Mouse (Mus musculus): Measurements from ENCODE around the gene Pheta1. TPM values are rescaled to one million over a fixed set of nuclear protein-coding genes. Genes with fewer than 3 reads are reported as not detected.

Pheta1 gene
- total and polyA plus RNA-seq, 2 experiments from 2014 or later: 29.8 to 46.1 TPM

- peak overlapping the region; percentile 76 for H3K4me3 ChIP-seq (ENCODE audit: low read depth, low read length)
- no peaks in the 10 kb centered on the region for H3K36me3 ChIP-seq (ENCODE audit: insufficient read depth, low read length)
- peak overlapping the region; percentile 25 for H3K9ac ChIP-seq (replicated peaks; ENCODE audit: low read length, poor library complexity, severe bottlenecking)
- peak overlapping the region; percentile 94 for H3K4me2 ChIP-seq (ENCODE audit: low read depth, low read length, poor library complexity, severe bottlenecking)
- TF ChIP-seq CTCF (IDR thresholded peaks at IDR 0.05): no peak
- H3K4me1 ChIP-seq (ENCODE audit: insufficient read depth, low read length): peaks cover 14% of the 10 kb centered on the region
- ATAC-seq (ENCODE audit: low FRiP score) (no peak), DNase-seq (ENCODE audit: low spot score) (no peak)
- no peaks in the 10 kb centered on the region for H3K9me3 ChIP-seq (ENCODE audit: low read length)
- no peak overlapping the region for H3K27ac ChIP-seq (ENCODE audit: low read depth, low read length)
- 2% methylated on average over 46 of the region's 46 CpGs for WGBS
- H3K27me3 ChIP-seq (ENCODE audit: insufficient read depth, low read length): peaks cover 20% of the 10 kb centered on the region
Measured at GRCm38 (mm10) chr5:121838341-121839127, 10.2 kb upstream of the Pheta1 start.

DNA sequence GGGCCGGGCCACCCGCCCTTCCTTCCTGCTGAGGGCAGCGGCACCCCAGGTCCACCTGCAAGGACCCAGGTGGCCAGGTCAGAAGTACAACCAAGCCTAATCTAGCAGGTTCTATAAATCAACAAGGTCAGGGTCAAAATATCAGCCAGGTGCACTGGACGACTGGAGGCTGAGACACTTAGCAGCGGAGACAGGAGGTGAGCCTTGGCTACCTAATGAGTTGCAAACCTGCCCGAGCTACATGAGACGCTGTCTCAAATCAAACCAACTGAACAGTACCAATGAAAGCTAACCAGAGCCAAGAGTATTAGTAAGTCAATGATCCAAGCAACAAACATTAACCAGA lies 9.7 kb upstream of the Pheta1 start:
- peak overlapping the region; percentile 25; the same call in 1 of the 2 replicates for H3K9ac ChIP-seq (replicated peaks; ENCODE audit: low read length, poor library complexity, severe bottlenecking)
- DNase-seq (ENCODE audit: low spot score) (no peak), ATAC-seq (ENCODE audit: low FRiP score) (no peak)
- H3K27ac ChIP-seq (ENCODE audit: low read depth, low read length): no peak overlapping the region
- peak overlapping the region; percentile 94 for H3K4me2 ChIP-seq (ENCODE audit: low read depth, low read length, poor library complexity, severe bottlenecking)
- TF ChIP-seq CTCF (IDR thresholded peaks at IDR 0.05): no peak
- H3K27me3 ChIP-seq (ENCODE audit: insufficient read depth, low read length): peaks cover 25% of the 10 kb centered on the region
- H3K9me3 ChIP-seq (ENCODE audit: low read length): no peaks in the 10 kb centered on the region
- H3K36me3 ChIP-seq (ENCODE audit: insufficient read depth, low read length): no peaks in the 10 kb centered on the region
- H3K4me3 ChIP-seq (ENCODE audit: low read depth, low read length): peak overlapping the region; percentile 76; the same call in 1 of the 2 replicates
- WGBS: 42% methylated on average over 7 of the region's 7 CpGs
- peaks cover 14% of the 10 kb centered on the region for H3K4me1 ChIP-seq (ENCODE audit: insufficient read depth, low read length)

- H3K36me3 ChIP-seq (ENCODE audit: insufficient read depth, low read length): no peaks in the 10 kb centered on the region
- H3K4me3 ChIP-seq (ENCODE audit: low read depth, low read length): no peak overlapping the region
- no peak for TF ChIP-seq CTCF (IDR thresholded peaks at IDR 0.05)
- DNase-seq (ENCODE audit: low spot score): no peak
- ATAC-seq (ENCODE audit: low FRiP score): no peak
- peaks cover 21% of the 10 kb centered on the region; the same call in 1 of the 2 replicates for H3K27me3 ChIP-seq (ENCODE audit: insufficient read depth, low read length)
- H3K27ac ChIP-seq (ENCODE audit: low read depth, low read length): no peak overlapping the region
- H3K4me1 ChIP-seq (ENCODE audit: insufficient read depth, low read length): peaks cover 6% of the 10 kb centered on the region
- 91% methylated on average over 9 of the region's 9 CpGs for WGBS
- H3K9me3 ChIP-seq (ENCODE audit: low read length): no peaks in the 10 kb centered on the region
- no peak overlapping the region for H3K4me2 ChIP-seq (ENCODE audit: low read depth, low read length, poor library complexity, severe bottlenecking)
- H3K9ac ChIP-seq (replicated peaks; ENCODE audit: low read length, poor library complexity, severe bottlenecking): no peak overlapping the region
Measured at GRCm38 (mm10) chr5:121841516-121841915, 7.3 kb upstream of the Pheta1 start.

GRCm38 (mm10) chr5:121841973-121842372 lies 6.8 kb upstream of the Pheta1 start:
- no peak for ATAC-seq (ENCODE audit: low FRiP score)
- no peak for DNase-seq (ENCODE audit: low spot score)
- Histone ChIP-seq H3K4me2 (ENCODE audit: low read depth, low read length, poor library complexity, severe bottlenecking) (no peak overlapping the region), H3K27ac (ENCODE audit: low read depth, low read length) (no peak overlapping the region), H3K9me3 (ENCODE audit: low read length) (no peaks in the 10 kb centered on the region), H3K9ac (replicated peaks; ENCODE audit: low read length, poor library complexity, severe bottlenecking) (no peak overlapping the region), H3K4me3 (ENCODE audit: low read depth, low read length) (no peak overlapping the region), H3K27me3 (ENCODE audit: insufficient read depth, low read length) (peaks cover 21% of the 10 kb centered on the region; the same call in 1 of the 2 replicates), H3K4me1 (ENCODE audit: insufficient read depth, low read length) (peaks cover 6% of the 10 kb centered on the region), H3K36me3 (ENCODE audit: insufficient read depth, low read length) (no peaks in the 10 kb centered on the region)
- WGBS: 53% methylated on average over 10 of the region's 10 CpGs
- TF ChIP-seq CTCF (IDR thresholded peaks at IDR 0.05): no peak

- peak overlapping the region; percentile 61 for H3K4me2 ChIP-seq (ENCODE audit: low read depth, low read length, poor library complexity, severe bottlenecking)
- H3K4me1 ChIP-seq (ENCODE audit: insufficient read depth, low read length): no peaks in the 10 kb centered on the region; the same call in 1 of the 2 replicates
- H3K27me3 ChIP-seq (ENCODE audit: insufficient read depth, low read length): peaks cover 14% of the 10 kb centered on the region; the same call in 1 of the 2 replicates
- H3K36me3 ChIP-seq (ENCODE audit: insufficient read depth, low read length): no peaks in the 10 kb centered on the region
- peak; percentile 96 for TF ChIP-seq CTCF (IDR thresholded peaks at IDR 0.05)
- ATAC-seq (ENCODE audit: low FRiP score): 0 out of 2 replicates have a peak, but pooled peaks have one; percentile 41
- peak overlapping the region; percentile 41 for H3K4me3 ChIP-seq (ENCODE audit: low read depth, low read length)
- H3K9ac ChIP-seq (replicated peaks; ENCODE audit: low read length, poor library complexity, severe bottlenecking): peak overlapping the region; percentile 36
- WGBS: under 1% methylated on average over 33 of the region's 33 CpGs
- no peaks in the 10 kb centered on the region for H3K9me3 ChIP-seq (ENCODE audit: low read length)
- DNase-seq (ENCODE audit: low spot score): peak; percentile 72
- no peak overlapping the region for H3K27ac ChIP-seq (ENCODE audit: low read depth, low read length)
Measured at GRCm38 (mm10) chr5:121842665-121843118, 6.1 kb upstream of the Pheta1 start.

Measured in midbrain, postnatal 0 days (tissue).